In the genomic region with DNA sequence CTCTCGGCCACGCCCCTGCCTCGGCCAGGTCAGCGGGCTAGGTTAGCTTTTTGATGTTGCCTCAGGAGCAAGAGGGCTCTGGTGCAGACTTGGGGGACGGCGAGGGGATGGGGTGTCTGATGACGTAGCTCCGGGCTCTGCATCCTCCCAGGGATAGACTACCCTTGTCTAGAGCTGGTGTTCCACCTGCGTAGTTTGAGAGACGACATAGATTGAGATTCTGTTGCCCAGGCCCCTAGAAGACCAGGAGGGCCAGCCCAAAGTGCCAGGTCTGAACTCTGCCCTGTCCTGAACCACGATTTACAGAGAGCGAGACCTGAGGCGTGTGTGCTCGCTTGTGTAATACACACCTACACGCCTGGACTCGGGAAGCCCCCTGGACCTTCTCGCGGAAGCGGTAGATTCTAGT, we compare ENCODE assay signal across 7 mouse cellular contexts. TPM values are rescaled to one million over a fixed set of nuclear protein-coding genes. Genes with fewer than 3 reads are reported as not detected.
DNase-seq lines count a peak whose midpoint lies in the region; ATAC-seq and TF ChIP-seq lines count a peak whose summit lies in the region.

No protein-coding gene starts in this region.

- H3K4me2 ChIP-seq in forebrain, embryonic 12.5 days: peak overlapping the region; percentile 68
- peak overlapping the region; percentile 68 for H3K4me2 ChIP-seq in liver, embryonic 11.5 days

- no peaks in the 10 kb centered on the region for H3K27me3 ChIP-seq in testis, adult 2 months (ENCODE audit: control insufficient read depth, insufficient read depth, low read length)
- H3K27me3 ChIP-seq in forebrain, embryonic 12.5 days: no peaks in the 10 kb centered on the region
- no peaks in the 10 kb centered on the region for H3K27me3 ChIP-seq in liver, embryonic 11.5 days (replicated peaks; ENCODE audit: control insufficient read depth, insufficient read depth, low read length)

- H3K36me3 ChIP-seq in testis, adult 2 months (ENCODE audit: control insufficient read depth, insufficient read depth, low read length): no peaks in the 10 kb centered on the region
- no peaks in the 10 kb centered on the region for H3K36me3 ChIP-seq in forebrain, embryonic 12.5 days (replicated peaks)
- H3K36me3 ChIP-seq in liver, embryonic 11.5 days (ENCODE audit: control insufficient read depth, insufficient read depth, low read length): no peaks in the 10 kb centered on the region

- WGBS in forebrain, embryonic 12.5 days: 4% methylated on average over 19 of the region's 19 CpGs
- 8% methylated on average over 19 of the region's 19 CpGs for WGBS in liver, embryonic 11.5 days

- H3K27ac ChIP-seq in testis, adult 2 months (ENCODE audit: control insufficient read depth, insufficient read depth, low read depth, low read length): peak overlapping the region; percentile 55
- no peak overlapping the region for H3K27ac ChIP-seq in forebrain, embryonic 12.5 days
- peak overlapping the region; percentile 1; the same call in 1 of the 2 replicates for H3K27ac ChIP-seq in liver, embryonic 11.5 days (ENCODE audit: low read depth, low read length)

- ATAC-seq in forebrain, embryonic 12.5 days (ENCODE audit: low FRiP score): no peak
- ATAC-seq in liver, embryonic 11.5 days (replicated peaks; ENCODE audit: low FRiP score): no peak

- peak overlapping the region; percentile 85 for H3K4me3 ChIP-seq in testis, adult 2 months (ENCODE audit: control insufficient read depth, low read depth, low read length)
- H3K4me3 ChIP-seq in forebrain, embryonic 12.5 days (replicated peaks): peak overlapping the region; percentile 92
- peak overlapping the region; percentile 83 for H3K4me3 ChIP-seq in liver, embryonic 11.5 days (ENCODE audit: low read depth, low read length)

- DNase-seq in testis, postnatal 10 days (ENCODE audit: low spot score): no peak
- no peak for DNase-seq in liver, embryonic 11.5 days (ENCODE audit: low spot score)
- no peak for DNase-seq in frontal cortex, postnatal 36 days (ENCODE audit: low spot score in 2 of 2)
- no peak for DNase-seq in layer of hippocampus, adult 8-10 months (ENCODE audit: low spot score in 2 of 2)
- DNase-seq in cerebellum, postnatal 14 days: no peak

- H3K4me1 ChIP-seq in testis, adult 2 months (ENCODE audit: control insufficient read depth, insufficient read depth, low read length): peaks cover 3% of the 10 kb centered on the region
- H3K4me1 ChIP-seq in forebrain, embryonic 12.5 days: peaks cover 9% of the 10 kb centered on the region
- H3K4me1 ChIP-seq in liver, embryonic 11.5 days (replicated peaks; ENCODE audit: control insufficient read depth, insufficient read depth, low read length): peaks cover 13% of the 10 kb centered on the region

- no peak for TF ChIP-seq CTCF in testis, adult 2 months (IDR thresholded peaks at IDR 0.05; ENCODE audit: control insufficient read depth, insufficient read depth, insufficient replicate concordance, low read depth, low read length)

- no peaks in the 10 kb centered on the region for H3K9me3 ChIP-seq in forebrain, embryonic 12.5 days
- no peaks in the 10 kb centered on the region for H3K9me3 ChIP-seq in liver, embryonic 11.5 days (ENCODE audit: control insufficient read depth, low read length)

- H3K9ac ChIP-seq in forebrain, embryonic 12.5 days: peak overlapping the region; percentile 39; the same call in 1 of the 2 replicates
- no peak overlapping the region; the same call in 1 of the 2 replicates for H3K9ac ChIP-seq in liver, embryonic 11.5 days (ENCODE audit: low read depth, low read length)

- TF ChIP-seq POLR2A in testis, adult 2 months (IDR thresholded peaks at IDR 0.05; ENCODE audit: control insufficient read depth, low read depth, low read length): peak; percentile 67; the same call in 1 of the 2 replicates

RNA-seq across cellular contexts. Expression of a gene that starts 0.3 kb away (rescaled TPM):
- polyA plus RNA-seq in testis, adult 2 months (2012; rRNA removed): 228 and 287 TPM in 2 replicates
- 211 and 215 TPM in 2 replicates for polyA plus RNA-seq in forebrain, embryonic 12.5 days (2016; fragmentation: Nextera tagmentation; extraction: Ambion mirVana)
- 123 and 126 TPM in 2 replicates for polyA plus RNA-seq in liver, embryonic 11.5 days (2014; fragmentation: Nextera tagmentation; extraction: Ambion mirVana)
- total RNA-seq in layer of hippocampus, adult 8-10 months (2022): 10 to 100 TPM; 64.0 to 93.3 (median 76.0) TPM
